Mouse (Mus musculus): ENCODE measurements around the gene Eef1e1. TPM values are rescaled to one million over a fixed set of nuclear protein-coding genes. Genes with fewer than 3 reads are reported as not detected.

Gene Eef1e1
- polyA plus RNA-seq, 1 experiment from 2014 or later = 31.3 TPM

GRCm38 (mm10) chr13:38649069-38649468, 9.8 kb downstream of the Eef1e1 start:
- ATAC-seq (ENCODE audit: extremely low read depth, insufficient number of reproducible peaks, low FRiP score, low TSS enrichment) = no peak; the same call in 1 of the 2 replicates
- H3K9ac ChIP-seq = no peak overlapping the region
- peak overlapping the region; percentile 36 for H3K27ac ChIP-seq (replicated peaks)
- peaks cover 93% of the 10 kb centered on the region for H3K36me3 ChIP-seq
- H3K9me3 ChIP-seq = no peaks in the 10 kb centered on the region
- WGBS = 66% methylated on average over 4 of the region's 4 CpGs
- peaks cover 4% of the 10 kb centered on the region; the same call in 1 of the 2 replicates for H3K4me1 ChIP-seq
- H3K4me3 ChIP-seq = no peak overlapping the region
- H3K4me2 ChIP-seq = no peak overlapping the region
- no peaks in the 10 kb centered on the region for H3K27me3 ChIP-seq (replicated peaks)

GRCm38 (mm10) chr13:38641414-38641813, 17.4 kb downstream of the Eef1e1 start:
- no peaks in the 10 kb centered on the region for H3K9me3 ChIP-seq
- peaks cover 37% of the 10 kb centered on the region for H3K36me3 ChIP-seq
- H3K4me3 ChIP-seq = no peak overlapping the region
- no peak overlapping the region for H3K9ac ChIP-seq
- H3K4me2 ChIP-seq = no peak overlapping the region
- no peaks in the 10 kb centered on the region for H3K27me3 ChIP-seq (replicated peaks)
- WGBS = 86% methylated on average over 5 of the region's 5 CpGs
- H3K4me1 ChIP-seq = no peaks in the 10 kb centered on the region
- ATAC-seq (ENCODE audit: extremely low read depth, insufficient number of reproducible peaks, low FRiP score, low TSS enrichment) = no peak
- H3K27ac ChIP-seq (replicated peaks) = no peak overlapping the region

GRCm38 (mm10) chr13:38640961-38641360, 17.9 kb downstream of the Eef1e1 start:
- ATAC-seq (ENCODE audit: extremely low read depth, insufficient number of reproducible peaks, low FRiP score, low TSS enrichment) = no peak
- Histone ChIP-seq H3K36me3 (peaks cover 34% of the 10 kb centered on the region), H3K4me2 (no peak overlapping the region), H3K9me3 (no peaks in the 10 kb centered on the region), H3K27ac (replicated peaks) (no peak overlapping the region), H3K4me3 (no peak overlapping the region), H3K4me1 (no peaks in the 10 kb centered on the region), H3K9ac (no peak overlapping the region), H3K27me3 (replicated peaks) (no peaks in the 10 kb centered on the region)
- 83% methylated on average over 5 of the region's 5 CpGs for WGBS

DNA sequence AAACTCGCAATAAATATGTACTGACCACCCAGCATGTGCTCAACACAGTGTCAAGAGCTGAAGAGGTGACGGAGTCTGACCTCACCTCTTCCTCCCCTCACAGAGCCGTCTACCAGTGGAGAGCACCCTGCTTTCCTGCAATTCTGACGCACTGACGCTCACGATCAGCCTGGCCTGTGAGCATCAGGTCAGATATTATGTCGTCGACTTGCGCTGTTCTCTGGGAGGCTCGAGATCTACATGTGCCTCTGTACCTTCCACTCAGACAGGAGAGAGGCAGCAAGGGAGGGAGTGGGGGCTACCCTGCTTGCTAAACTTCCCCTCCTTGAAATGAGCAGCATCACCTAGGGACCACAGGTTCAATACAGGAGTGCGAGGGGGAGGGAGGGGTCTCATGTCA, 20.2 kb downstream of the Eef1e1 start:
- no peaks in the 10 kb centered on the region for H3K9me3 ChIP-seq
- no peak overlapping the region for H3K4me3 ChIP-seq
- ATAC-seq (ENCODE audit: extremely low read depth, insufficient number of reproducible peaks, low FRiP score, low TSS enrichment) = no peak
- no peaks in the 10 kb centered on the region for H3K27me3 ChIP-seq (replicated peaks)
- no peak overlapping the region for H3K9ac ChIP-seq
- H3K4me2 ChIP-seq = no peak overlapping the region
- WGBS = 62% methylated on average over 11 of the region's 11 CpGs
- peaks cover 10% of the 10 kb centered on the region for H3K4me1 ChIP-seq
- peaks cover 15% of the 10 kb centered on the region for H3K36me3 ChIP-seq
- no peak overlapping the region for H3K27ac ChIP-seq (replicated peaks)

DNA sequence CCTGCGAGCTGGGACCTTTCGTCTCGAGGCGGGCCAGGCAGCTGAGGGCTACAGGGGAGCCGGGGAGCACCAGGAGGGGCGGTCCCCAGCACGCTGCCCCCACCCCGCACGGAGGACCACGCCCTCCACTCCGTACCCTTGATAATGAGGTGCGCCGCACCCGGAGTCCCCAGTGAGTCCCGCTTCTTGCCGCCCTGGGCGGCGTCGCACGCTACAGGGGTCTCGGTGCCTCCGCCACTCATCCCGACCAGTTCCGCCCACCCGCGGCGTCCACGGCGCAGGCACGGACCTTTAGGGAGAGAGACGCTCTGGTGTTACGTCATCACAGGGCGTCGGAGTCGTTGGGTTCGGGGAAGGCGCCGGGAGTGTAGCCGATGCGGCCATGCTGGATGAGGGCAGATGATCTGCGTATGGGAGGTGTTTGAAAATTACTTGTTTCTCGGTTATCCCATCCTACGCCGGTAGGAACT, 24.0 kb downstream of the Eef1e1 start, which contains the start of gene Bloc1s5:
Gene Bloc1s5 (minus strand): TSS at position 310 of the 470 bp plus-strand sequence.
- peak within 1 kb of the TSS; percentile 79 for H3K27ac ChIP-seq (replicated peaks)
- peak; percentile 85 for ATAC-seq (ENCODE audit: extremely low read depth, insufficient number of reproducible peaks, low FRiP score, low TSS enrichment)

GRCm38 (mm10) chr13:38634256-38634799, 24.5 kb downstream of the Eef1e1 start:
- ATAC-seq (ENCODE audit: extremely low read depth, insufficient number of reproducible peaks, low FRiP score, low TSS enrichment) = no peak

More for the DNA sequence above, 24.0 kb downstream of the Eef1e1 start, which contains the start of gene Bloc1s5:
- Histone ChIP-seq H3K4me3 (peak within 1 kb of the TSS; percentile 71), H3K9ac (peak within 1 kb of the TSS; percentile 84), H3K27me3 (replicated peaks) (no peaks in the 10 kb centered on the region), H3K4me1 (peaks cover 15% of the 10 kb centered on the region), H3K36me3 (peaks cover 11% of the 10 kb centered on the region), H3K9me3 (no peaks in the 10 kb centered on the region), H3K4me2 (peak within 1 kb of the TSS; percentile 83)
- WGBS = under 1% methylated on average over 44 of the region's 44 CpGs

GRCm38 (mm10) chr13:38633287-38634000, 25.4 kb downstream of the Eef1e1 start:
- WGBS = 87% methylated on average over 6 of the region's 6 CpGs
- Histone ChIP-seq H3K36me3 (peaks cover 21% of the 10 kb centered on the region), H3K27ac (replicated peaks) (no peak overlapping the region; the same call in 1 of the 2 replicates), H3K9ac (peak overlapping the region; percentile 84), H3K9me3 (no peaks in the 10 kb centered on the region), H3K4me2 (peak overlapping the region; percentile 83), H3K4me1 (peaks cover 15% of the 10 kb centered on the region), H3K27me3 (replicated peaks) (no peaks in the 10 kb centered on the region), H3K4me3 (peak overlapping the region; percentile 71)
- no peak for ATAC-seq (ENCODE audit: extremely low read depth, insufficient number of reproducible peaks, low FRiP score, low TSS enrichment)

More at GRCm38 (mm10) chr13:38634256-38634799, 24.5 kb downstream of the Eef1e1 start:
- H3K9ac ChIP-seq = peak overlapping the region; percentile 84
- under 1% methylated on average over 19 of the region's 19 CpGs for WGBS
- peak overlapping the region; percentile 71 for H3K4me3 ChIP-seq
- no peaks in the 10 kb centered on the region for H3K9me3 ChIP-seq
- H3K27ac ChIP-seq (replicated peaks) = peak overlapping the region; percentile 79
- H3K36me3 ChIP-seq = peaks cover 14% of the 10 kb centered on the region
- no peaks in the 10 kb centered on the region for H3K27me3 ChIP-seq (replicated peaks)
- H3K4me1 ChIP-seq = peaks cover 15% of the 10 kb centered on the region
- H3K4me2 ChIP-seq = peak overlapping the region; percentile 83

GRCm38 (mm10) chr13:38632556-38632955, 26.3 kb downstream of the Eef1e1 start:
- Histone ChIP-seq H3K27me3 (replicated peaks) (no peaks in the 10 kb centered on the region), H3K9ac (0 out of 2 replicates have a peak overlapping the region, but pooled peaks have one; percentile 24), H3K36me3 (peaks cover 21% of the 10 kb centered on the region), H3K4me1 (peaks cover 15% of the 10 kb centered on the region), H3K4me2 (no peak overlapping the region), H3K9me3 (no peaks in the 10 kb centered on the region), H3K4me3 (no peak overlapping the region), H3K27ac (replicated peaks) (no peak overlapping the region)
- ATAC-seq (ENCODE audit: extremely low read depth, insufficient number of reproducible peaks, low FRiP score, low TSS enrichment) = no peak
- WGBS = 64% methylated on average over 6 of the region's 6 CpGs

GRCm38 (mm10) chr13:38626229-38626525, 32.7 kb downstream of the Eef1e1 start:
- Histone ChIP-seq H3K27me3 (replicated peaks) (no peaks in the 10 kb centered on the region), H3K9ac (peak overlapping the region; percentile 61; the same call in 1 of the 2 replicates), H3K36me3 (peaks cover 33% of the 10 kb centered on the region), H3K4me1 (peaks cover 14% of the 10 kb centered on the region), H3K9me3 (no peaks in the 10 kb centered on the region), H3K4me2 (peak overlapping the region; percentile 6; the same call in 1 of the 2 replicates), H3K4me3 (no peak overlapping the region), H3K27ac (replicated peaks) (peak overlapping the region; percentile 51)
- WGBS = 35% methylated on average over 6 of the region's 6 CpGs
- ATAC-seq (ENCODE audit: extremely low read depth, insufficient number of reproducible peaks, low FRiP score, low TSS enrichment) = no peak

- 21% methylated on average over 5 of the region's 5 CpGs for WGBS
- no peak for ATAC-seq (ENCODE audit: extremely low read depth, insufficient number of reproducible peaks, low FRiP score, low TSS enrichment)
- Histone ChIP-seq H3K4me3 (no peak overlapping the region), H3K9me3 (no peaks in the 10 kb centered on the region), H3K4me2 (peak overlapping the region; percentile 6; the same call in 1 of the 2 replicates), H3K27ac (replicated peaks) (peak overlapping the region; percentile 65), H3K36me3 (peaks cover 32% of the 10 kb centered on the region), H3K27me3 (replicated peaks) (no peaks in the 10 kb centered on the region), H3K9ac (peak overlapping the region; percentile 61; the same call in 1 of the 2 replicates), H3K4me1 (peaks cover 14% of the 10 kb centered on the region)
Observed at GRCm38 (mm10) chr13:38625492-38626228, 33.2 kb downstream of the Eef1e1 start.

DNA sequence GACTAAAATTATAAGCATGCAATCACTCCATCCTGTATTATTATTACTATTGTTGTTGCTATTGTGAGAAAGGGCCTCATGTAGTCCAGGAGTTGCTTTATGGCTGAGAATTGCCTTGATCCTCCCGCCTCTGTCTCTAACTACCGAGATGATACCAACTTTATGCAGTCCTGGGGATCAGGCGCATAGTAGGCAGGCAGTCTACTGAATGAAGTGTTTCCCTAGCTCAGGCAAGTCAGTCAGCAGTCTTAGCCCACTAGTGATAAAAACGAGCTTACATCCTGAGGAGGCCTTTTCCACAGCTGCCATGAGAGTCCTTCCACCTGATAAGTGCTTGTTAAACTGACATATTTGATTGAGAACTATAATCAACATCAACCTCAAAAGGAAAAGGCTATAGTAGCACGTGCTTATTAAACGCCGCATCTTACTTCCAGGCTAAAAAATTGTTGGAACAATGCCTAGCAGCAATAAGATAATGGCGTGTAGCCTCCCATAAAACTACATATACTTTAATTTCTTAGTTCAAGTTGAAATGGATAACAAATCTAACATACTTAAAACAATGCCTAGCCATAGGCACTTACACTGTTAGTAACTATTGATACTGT, 34.5 kb downstream of the Eef1e1 start:
- Histone ChIP-seq H3K27me3 (replicated peaks) (no peaks in the 10 kb centered on the region), H3K27ac (replicated peaks) (no peak overlapping the region), H3K9me3 (no peaks in the 10 kb centered on the region), H3K4me1 (peaks cover 14% of the 10 kb centered on the region), H3K36me3 (peaks cover 22% of the 10 kb centered on the region), H3K4me2 (no peak overlapping the region), H3K9ac (no peak overlapping the region), H3K4me3 (no peak overlapping the region)
- no peak for ATAC-seq (ENCODE audit: extremely low read depth, insufficient number of reproducible peaks, low FRiP score, low TSS enrichment)
- 72% methylated on average over 8 of the region's 8 CpGs for WGBS
